Mouse (Mus musculus) liver, adult 2 months (tissue): Measurements from ENCODE around the gene Zfp36l2.
A peak's percentile ranks its signal among the peaks of the same experiment; 100 is the strongest.

Experiments used
- CTCF ChIP-seq: fragments of 200-500 bp; IDR thresholded peaks from 2 replicates; pipeline ENCODE4 v1.5.1; 2011; ENCODE audit warnings: low read depth, low read length, control low read depth
- POLR2A ChIP-seq: fragments of 200-500 bp; IDR thresholded peaks from 2 replicates; pipeline ENCODE4 v1.6.1; 2011; ENCODE audit warnings: low read length, control low read depth; ENCODE audit not compliant: insufficient read depth; ENCODE audit errors: extremely low read depth

DNA sequence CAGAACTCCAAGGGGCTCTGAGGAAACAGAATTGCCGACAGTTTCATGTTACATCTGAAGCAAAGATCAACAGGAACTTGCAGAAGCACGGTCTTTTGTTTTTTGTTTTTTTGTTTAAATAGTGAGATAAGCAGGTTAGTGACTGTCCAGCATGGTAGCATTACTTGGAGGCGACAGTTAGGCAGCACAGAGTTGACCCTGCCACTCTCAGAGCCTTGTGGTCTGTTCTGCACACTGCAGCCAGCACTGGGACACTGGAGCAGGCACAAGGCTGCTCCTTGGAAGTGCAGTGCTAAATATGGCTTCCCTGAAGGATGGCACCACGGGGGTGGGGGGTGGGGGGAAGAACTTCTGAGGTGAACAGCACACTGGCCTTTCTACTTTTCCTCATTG, 7.3 kb upstream of the Zfp36l2 start:
- TF ChIP-seq CTCF: 0 out of 2 replicates have a peak, but pooled peaks have one; percentile 8
- TF ChIP-seq POLR2A: no peak
